Mouse (Mus musculus): ENCODE results near the gene Fosl1. TPM values are rescaled to one million over a fixed set of nuclear protein-coding genes. Genes with fewer than 3 reads are reported as not detected.
"Not testable (repeated sequence)": the region's sequence is repeated elsewhere in the genome, so short reads cannot be mapped to it uniquely, and the experiment has no call there.

The Fosl1 gene
- not detected in 2 replicates for polyA plus RNA-seq (2015; fragmentation: Nextera tagmentation; extraction: Ambion mirVana)

- peaks cover 52% of the 10 kb centered on the region for H3K27me3 ChIP-seq (ENCODE audit: control insufficient read depth, insufficient read depth, low read depth, low read length)
- ATAC-seq (ENCODE audit: low read depth): peak; percentile 55
These were observed at the start of gene Fosl1 for GRCm38 (mm10) chr19:5447515-5448353. TSS of gene Fosl1 (plus strand) at chr19:5447547.

GRCm38 (mm10) chr19:5401073-5401472, 46.3 kb upstream of the Fosl1 start:
- not testable (repeated sequence) for H3K9me3 ChIP-seq (replicated peaks; ENCODE audit: control insufficient read depth, low read length); H3K4me2 ChIP-seq (ENCODE audit: low read depth, low read length); H3K36me3 ChIP-seq (ENCODE audit: control insufficient read depth, insufficient read depth); H3K4me1 ChIP-seq (ENCODE audit: control insufficient read depth, low read depth, low read length); H3K27ac ChIP-seq (ENCODE audit: low read length); H3K9ac ChIP-seq (ENCODE audit: low read depth, low read length); H3K4me3 ChIP-seq (ENCODE audit: low read depth, low read length); H3K27me3 ChIP-seq (ENCODE audit: control insufficient read depth, insufficient read depth, low read depth, low read length); ATAC-seq (ENCODE audit: low read depth)
- 50% methylated on average over 4 of the region's 4 CpGs for WGBS (ENCODE audit: insufficient replicate concordance)

More at GRCm38 (mm10) chr19:5447515-5448353, at the start of gene Fosl1:
- H3K9me3 ChIP-seq (replicated peaks; ENCODE audit: control insufficient read depth, low read length): no peaks in the 10 kb centered on the region
- H3K4me2 ChIP-seq (ENCODE audit: low read depth, low read length): peak within 1 kb of the TSS; percentile 87
- peak within 1 kb of the TSS; percentile 66 for H3K4me3 ChIP-seq (ENCODE audit: low read depth, low read length)
- WGBS (ENCODE audit: insufficient replicate concordance): 1% methylated on average over 70 of the region's 70 CpGs
- H3K9ac ChIP-seq (ENCODE audit: low read depth, low read length): peak within 1 kb of the TSS; percentile 28; the same call in 1 of the 2 replicates
- peaks cover 22% of the 10 kb centered on the region for H3K4me1 ChIP-seq (ENCODE audit: control insufficient read depth, low read depth, low read length)
- no peaks in the 10 kb centered on the region for H3K36me3 ChIP-seq (ENCODE audit: control insufficient read depth, insufficient read depth)
- H3K27ac ChIP-seq (ENCODE audit: low read length): no peak within 1 kb of the TSS

DNA sequence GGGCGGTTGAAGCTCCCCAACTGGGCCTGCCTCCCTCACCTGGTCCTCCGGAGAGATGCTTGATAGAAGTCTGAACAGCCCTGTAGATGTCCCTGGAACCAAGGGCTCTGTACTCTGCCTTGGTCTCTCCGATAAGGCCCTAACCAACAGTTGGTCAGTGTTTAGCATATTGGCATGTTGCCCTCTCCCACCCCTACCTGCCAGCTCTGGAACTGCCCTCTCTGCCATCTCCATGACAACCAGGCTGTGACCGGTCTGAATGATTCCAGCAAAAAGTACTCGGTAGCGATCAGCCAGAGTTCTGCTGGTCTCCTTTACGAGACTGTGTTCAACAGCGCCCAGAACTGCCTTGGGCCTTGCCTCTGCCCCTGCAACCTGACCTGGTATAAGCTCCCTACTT, 45.1 kb upstream of the Fosl1 start, which contains the start of gene Tsga10ip:
Gene Tsga10ip, minus strand, starts transcription at position 234 of the 400 bp plus-strand sequence.
- no peak within 1 kb of the TSS for H3K27ac ChIP-seq (ENCODE audit: low read length)
- no peak for ATAC-seq (ENCODE audit: low read depth)
- H3K27me3 ChIP-seq (ENCODE audit: control insufficient read depth, insufficient read depth, low read depth, low read length): no peaks in the 10 kb centered on the region
- no peak within 1 kb of the TSS for H3K4me3 ChIP-seq (ENCODE audit: low read depth, low read length)
- no peaks in the 10 kb centered on the region for H3K9me3 ChIP-seq (replicated peaks; ENCODE audit: control insufficient read depth, low read length)
- no peaks in the 10 kb centered on the region for H3K36me3 ChIP-seq (ENCODE audit: control insufficient read depth, insufficient read depth)
- H3K4me1 ChIP-seq (ENCODE audit: control insufficient read depth, low read depth, low read length): peaks cover 7% of the 10 kb centered on the region
- no peak within 1 kb of the TSS for H3K9ac ChIP-seq (ENCODE audit: low read depth, low read length)
- WGBS (ENCODE audit: insufficient replicate concordance): 74% methylated on average over 8 of the region's 8 CpGs
- no peak within 1 kb of the TSS for H3K4me2 ChIP-seq (ENCODE audit: low read depth, low read length)

- Histone ChIP-seq H3K4me3 (ENCODE audit: low read depth, low read length) (peak overlapping the region; percentile 65), H3K9ac (ENCODE audit: low read depth, low read length) (peak overlapping the region; percentile 68), H3K4me2 (ENCODE audit: low read depth, low read length) (peak overlapping the region; percentile 75), H3K9me3 (replicated peaks; ENCODE audit: control insufficient read depth, low read length) (no peaks in the 10 kb centered on the region), H3K4me1 (ENCODE audit: control insufficient read depth, low read depth, low read length) (peaks cover 19% of the 10 kb centered on the region), H3K36me3 (ENCODE audit: control insufficient read depth, insufficient read depth) (no peaks in the 10 kb centered on the region), H3K27me3 (ENCODE audit: control insufficient read depth, insufficient read depth, low read depth, low read length) (no peaks in the 10 kb centered on the region), H3K27ac (ENCODE audit: low read length) (peak overlapping the region; percentile 84)
- WGBS (ENCODE audit: insufficient replicate concordance): 14% methylated on average over 7 of the region's 7 CpGs
- no peak for ATAC-seq (ENCODE audit: low read depth)
These were observed 41.4 kb upstream of the Fosl1 start for GRCm38 (mm10) chr19:5405924-5406323.

DNA sequence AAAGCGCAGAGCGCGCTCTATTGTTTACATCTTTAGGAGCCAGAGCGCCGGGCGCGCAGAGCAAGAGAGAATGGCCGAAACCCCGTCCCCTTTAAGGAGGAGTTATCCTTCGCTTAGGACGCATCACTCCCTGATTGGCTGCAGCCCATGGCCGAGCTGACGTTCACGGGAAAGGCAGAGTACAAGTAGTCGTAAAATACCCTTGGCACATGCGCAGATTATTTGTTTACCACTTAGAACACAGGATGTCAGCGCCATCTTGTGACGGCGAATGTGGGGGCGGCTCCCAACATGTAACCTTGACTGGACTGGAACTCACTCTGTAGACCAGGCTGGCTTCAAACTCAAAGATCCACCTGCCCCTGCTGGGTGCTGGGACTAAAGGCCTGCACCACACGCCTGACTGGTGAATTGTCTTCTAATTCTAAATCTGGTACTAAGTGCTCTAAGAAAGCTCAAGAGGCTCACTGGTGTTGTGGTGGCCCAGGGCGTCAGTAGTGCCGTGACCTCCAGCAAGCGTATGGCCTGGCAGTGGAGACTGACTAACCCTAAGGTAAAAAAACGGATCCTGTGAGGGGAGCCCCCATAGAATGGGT, 40.7 kb upstream of the Fosl1 start:
- WGBS (ENCODE audit: insufficient replicate concordance): 7% methylated on average over 21 of the region's 25 CpGs
- not testable (repeated sequence) for H3K36me3 ChIP-seq (ENCODE audit: control insufficient read depth, insufficient read depth); H3K27me3 ChIP-seq (ENCODE audit: control insufficient read depth, insufficient read depth, low read depth, low read length); H3K9me3 ChIP-seq (replicated peaks; ENCODE audit: control insufficient read depth, low read length)
- Histone ChIP-seq H3K4me1 (ENCODE audit: control insufficient read depth, low read depth, low read length) (peaks cover 19% of the 10 kb centered on the region), H3K27ac (ENCODE audit: low read length) (peak overlapping the region; percentile 96), H3K4me2 (ENCODE audit: low read depth, low read length) (peak overlapping the region; percentile 76), H3K4me3 (ENCODE audit: low read depth, low read length) (peak overlapping the region; percentile 69), H3K9ac (ENCODE audit: low read depth, low read length) (peak overlapping the region; percentile 82)
- peak; percentile 81 for ATAC-seq (ENCODE audit: low read depth)

- Histone ChIP-seq H3K27ac (ENCODE audit: low read length) (peak overlapping the region; percentile 96), H3K4me1 (ENCODE audit: control insufficient read depth, low read depth, low read length) (peaks cover 19% of the 10 kb centered on the region), H3K9me3 (replicated peaks; ENCODE audit: control insufficient read depth, low read length) (no peaks in the 10 kb centered on the region), H3K9ac (ENCODE audit: low read depth, low read length) (peak overlapping the region; percentile 82), H3K4me2 (ENCODE audit: low read depth, low read length) (peak overlapping the region; percentile 76), H3K27me3 (ENCODE audit: control insufficient read depth, insufficient read depth, low read depth, low read length) (no peaks in the 10 kb centered on the region), H3K4me3 (ENCODE audit: low read depth, low read length) (peak overlapping the region; percentile 69), H3K36me3 (ENCODE audit: control insufficient read depth, insufficient read depth) (no peaks in the 10 kb centered on the region)
- WGBS (ENCODE audit: insufficient replicate concordance): 8% methylated on average over 7 of the region's 7 CpGs
- ATAC-seq (ENCODE audit: low read depth): peak; percentile 77
These were observed 40.2 kb upstream of the Fosl1 start for GRCm38 (mm10) chr19:5407133-5407532.

DNA sequence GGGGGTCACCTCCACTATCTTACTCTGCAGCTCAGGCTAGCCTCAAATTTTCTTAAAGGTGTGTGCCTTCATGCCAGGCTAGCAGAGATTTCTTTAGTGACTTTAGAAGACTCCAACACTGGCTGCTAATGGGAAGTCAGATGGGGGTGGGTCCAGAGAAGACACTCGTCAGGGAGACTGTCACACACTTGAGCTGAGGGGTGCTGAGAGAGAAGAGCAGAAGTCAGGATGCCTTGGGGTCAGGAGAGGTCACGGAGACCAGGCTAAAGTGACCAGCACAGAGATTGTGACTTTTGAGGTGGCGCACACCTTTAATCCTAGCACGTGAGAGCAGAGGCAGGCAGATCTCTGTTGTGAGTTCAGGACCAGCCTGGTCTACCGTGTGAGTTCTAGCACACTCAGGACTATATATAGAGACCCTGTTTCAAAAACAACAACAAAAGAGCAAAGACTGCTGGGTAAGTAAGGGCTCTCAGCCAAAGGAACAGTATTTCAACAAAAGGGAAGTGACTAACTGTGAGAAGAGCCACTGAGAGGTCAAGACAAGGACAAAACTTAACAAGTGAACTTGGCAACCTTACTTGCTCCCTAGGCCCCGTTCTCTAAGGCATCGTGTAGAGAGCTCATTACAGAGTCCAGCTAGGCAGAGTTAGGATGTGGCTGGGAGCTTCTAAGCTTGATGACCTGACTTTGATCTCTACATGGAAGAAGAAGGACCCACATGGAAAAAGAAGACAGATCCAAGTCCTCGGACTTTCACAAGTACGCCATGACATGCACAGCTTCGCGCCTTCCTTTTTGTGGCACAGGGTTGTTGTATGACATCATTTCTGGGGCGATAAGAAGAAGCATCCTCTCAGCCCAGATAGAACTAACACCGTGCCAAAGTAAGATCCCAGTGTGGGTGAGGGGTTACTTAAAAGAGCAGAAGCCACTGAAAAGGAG, 39.0 kb upstream of the Fosl1 start:
- Histone ChIP-seq H3K9ac (ENCODE audit: low read depth, low read length) (peak overlapping the region; percentile 82), H3K27ac (ENCODE audit: low read length) (peak overlapping the region; percentile 96), H3K4me1 (ENCODE audit: control insufficient read depth, low read depth, low read length) (peaks cover 19% of the 10 kb centered on the region), H3K9me3 (replicated peaks; ENCODE audit: control insufficient read depth, low read length) (no peaks in the 10 kb centered on the region), H3K27me3 (ENCODE audit: control insufficient read depth, insufficient read depth, low read depth, low read length) (no peaks in the 10 kb centered on the region), H3K36me3 (ENCODE audit: control insufficient read depth, insufficient read depth) (no peaks in the 10 kb centered on the region), H3K4me3 (ENCODE audit: low read depth, low read length) (peak overlapping the region; percentile 69), H3K4me2 (ENCODE audit: low read depth, low read length) (peak overlapping the region; percentile 76)
- no peak for ATAC-seq (ENCODE audit: low read depth)
- 71% methylated on average over 13 of the region's 13 CpGs for WGBS (ENCODE audit: insufficient replicate concordance)

- WGBS (ENCODE audit: insufficient replicate concordance): 72% methylated on average over 5 of the region's 5 CpGs
- H3K4me3 ChIP-seq (ENCODE audit: low read depth, low read length): no peak overlapping the region
- no peak overlapping the region for H3K9ac ChIP-seq (ENCODE audit: low read depth, low read length)
- H3K4me2 ChIP-seq (ENCODE audit: low read depth, low read length): no peak overlapping the region
- ATAC-seq (ENCODE audit: low read depth): no peak
- no peaks in the 10 kb centered on the region for H3K27me3 ChIP-seq (ENCODE audit: control insufficient read depth, insufficient read depth, low read depth, low read length)
- H3K9me3 ChIP-seq (replicated peaks; ENCODE audit: control insufficient read depth, low read length): no peaks in the 10 kb centered on the region
- no peak overlapping the region for H3K27ac ChIP-seq (ENCODE audit: low read length)
- H3K36me3 ChIP-seq (ENCODE audit: control insufficient read depth, insufficient read depth): no peaks in the 10 kb centered on the region
- peaks cover 19% of the 10 kb centered on the region for H3K4me1 ChIP-seq (ENCODE audit: control insufficient read depth, low read depth, low read length)
These were observed 38.3 kb upstream of the Fosl1 start for GRCm38 (mm10) chr19:5409068-5409467.

Data from liver, embryonic 16.5 days (tissue).